Comparison of ENCODE assay signal across 21 mouse cellular contexts in the genomic region with DNA sequence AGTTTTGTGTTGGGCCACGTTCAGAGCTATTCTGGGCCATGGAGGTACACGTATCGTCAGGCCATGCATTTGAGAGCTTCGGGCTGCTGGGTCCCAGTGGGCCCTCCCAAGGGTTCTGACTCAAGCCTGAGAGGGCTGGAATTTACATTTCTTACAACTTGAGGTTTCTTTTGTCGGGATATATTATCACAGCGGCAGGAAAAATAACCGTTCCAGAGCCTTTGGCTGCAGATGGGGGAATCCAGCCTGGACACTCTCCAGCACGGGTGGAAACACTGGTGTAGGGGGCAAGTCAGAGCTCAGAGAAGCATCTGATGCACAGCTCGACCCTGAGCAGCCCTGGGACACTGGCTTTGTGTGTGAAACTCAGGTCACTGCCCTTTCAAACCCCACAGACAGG.
DNase-seq lines count a peak whose midpoint lies in the region; ATAC-seq and TF ChIP-seq lines count a peak whose summit lies in the region.
"Had no signal": no experiment of that assay in that cellular context is flagged by ENCODE, and none has a peak within 500 bp of the region (broad histone marks: within the 10 kb centered on the region; RNA-seq: fewer than 3 reads in every experiment).

No protein-coding gene starts in this region.

- no peaks in the 10 kb centered on the region for H3K9me3 ChIP-seq in heart, embryonic 15.5 days (replicated peaks)
- no peaks in the 10 kb centered on the region for H3K9me3 ChIP-seq in liver, embryonic 11.5 days (ENCODE audit: control insufficient read depth, low read length)
- H3K9me3 ChIP-seq in embryonic facial prominence, embryonic 15.5 days (replicated peaks), result no peaks in the 10 kb centered on the region
- H3K9me3 ChIP-seq in stomach, embryonic 15.5 days, result no peaks in the 10 kb centered on the region
- H3K9me3 ChIP-seq: forebrain, embryonic 13.5 days; midbrain, embryonic 13.5 days; neural tube, embryonic 12.5 days had no signal

- DNase-seq in heart, postnatal 14 days, result no peak
- DNase-seq in liver, adult 2 months (ENCODE audit: extremely low read depth, low read depth, low spot score), result peak; percentile 3
- DNase-seq in liver, embryonic 11.5 days (ENCODE audit: low spot score), result no peak
- DNase-seq in layer of hippocampus, adult 8-10 months (ENCODE audit: low spot score in 2 of 2), result no peak
- no peak for DNase-seq in testis, postnatal 10 days (ENCODE audit: low spot score)
- DNase-seq: adrenal gland, postnatal 10 days; cerebellum, adult 9-11 months; heart, postnatal 36 days; kidney, adult 11 months; kidney, postnatal 25 days; lung, postnatal 14 days; thymus, adult 2 months had no signal

- no peak for TF ChIP-seq CTCF in liver, adult 2 months (IDR thresholded peaks at IDR 0.05; ENCODE audit: low read depth, low read length)

- TF ChIP-seq POLR2A in liver, adult 2 months (IDR thresholded peaks at IDR 0.05; ENCODE audit: extremely low read depth, insufficient read depth, low read length), result no peak

- no peaks in the 10 kb centered on the region for H3K27me3 ChIP-seq in heart, embryonic 15.5 days
- no peaks in the 10 kb centered on the region for H3K27me3 ChIP-seq in liver, adult 2 months (ENCODE audit: control insufficient read depth, insufficient read depth, low read length)
- H3K27me3 ChIP-seq in liver, embryonic 11.5 days (replicated peaks; ENCODE audit: control insufficient read depth, insufficient read depth, low read length), result no peaks in the 10 kb centered on the region
- no peaks in the 10 kb centered on the region for H3K27me3 ChIP-seq in embryonic facial prominence, embryonic 15.5 days
- no peaks in the 10 kb centered on the region for H3K27me3 ChIP-seq in stomach, embryonic 15.5 days (replicated peaks)
- H3K27me3 ChIP-seq: forebrain, embryonic 13.5 days; midbrain, embryonic 13.5 days; neural tube, embryonic 12.5 days had no signal

- H3K4me2 ChIP-seq in heart, embryonic 15.5 days, result no peak overlapping the region
- H3K4me2 ChIP-seq in liver, embryonic 11.5 days, result no peak overlapping the region
- H3K4me2 ChIP-seq in embryonic facial prominence, embryonic 15.5 days (replicated peaks), result no peak overlapping the region
- no peak overlapping the region for H3K4me2 ChIP-seq in stomach, embryonic 15.5 days
- H3K4me2 ChIP-seq: forebrain, embryonic 13.5 days; midbrain, embryonic 13.5 days; neural tube, embryonic 12.5 days had no signal

- ATAC-seq in heart, embryonic 15.5 days (replicated peaks; ENCODE audit: insufficient number of reproducible peaks, insufficient read depth, low FRiP score, low read depth), result no peak
- ATAC-seq in liver, embryonic 11.5 days (replicated peaks; ENCODE audit: low FRiP score), result no peak
- no peak for ATAC-seq in embryonic facial prominence, embryonic 15.5 days (ENCODE audit: insufficient number of reproducible peaks, low FRiP score, low TSS enrichment, low read depth)
- ATAC-seq in stomach, embryonic 15.5 days (ENCODE audit: insufficient read depth, low FRiP score, low read depth), result no peak
- ATAC-seq: activated CD4-positive, CD25-positive, alpha-beta regulatory T cell, adult 4 months; forebrain, embryonic 13.5 days; hindbrain, postnatal 0 days; midbrain, embryonic 13.5 days had no signal

- 64% methylated on average over 9 of the region's 9 CpGs for WGBS in heart, embryonic 15.5 days
- 80% methylated on average over 9 of the region's 9 CpGs for WGBS in liver, adult 2 months
- 70% methylated on average over 9 of the region's 9 CpGs for WGBS in liver, embryonic 11.5 days
- WGBS in embryonic facial prominence, embryonic 15.5 days, result 59% methylated on average over 9 of the region's 9 CpGs
- WGBS in stomach, embryonic 15.5 days, result 54% methylated on average over 9 of the region's 9 CpGs

- no peaks in the 10 kb centered on the region for H3K79me2 ChIP-seq in liver, adult 2 months (ENCODE audit: control insufficient read depth, insufficient read depth, low read length)

- intact Hi-C loops in heart, postnatal 14 days (cut with DNase I), result no loop called here

- no peaks in the 10 kb centered on the region for H3K36me3 ChIP-seq in heart, embryonic 15.5 days
- no peaks in the 10 kb centered on the region for H3K36me3 ChIP-seq in liver, adult 2 months (ENCODE audit: control insufficient read depth, insufficient read depth, low read length)
- H3K36me3 ChIP-seq in liver, embryonic 11.5 days (ENCODE audit: control insufficient read depth, insufficient read depth, low read length), result no peaks in the 10 kb centered on the region
- no peaks in the 10 kb centered on the region for H3K36me3 ChIP-seq in embryonic facial prominence, embryonic 15.5 days
- no peaks in the 10 kb centered on the region for H3K36me3 ChIP-seq in stomach, embryonic 15.5 days
- H3K36me3 ChIP-seq: midbrain, embryonic 13.5 days; neural tube, embryonic 12.5 days had no signal

- no peak overlapping the region for H3K4me3 ChIP-seq in heart, embryonic 15.5 days
- no peak overlapping the region for H3K4me3 ChIP-seq in liver, adult 2 months (ENCODE audit: insufficient read depth, low read depth, low read length)
- H3K4me3 ChIP-seq in liver, embryonic 11.5 days (ENCODE audit: low read depth, low read length), result no peak overlapping the region
- no peak overlapping the region for H3K4me3 ChIP-seq in embryonic facial prominence, embryonic 15.5 days (replicated peaks)
- no peak overlapping the region for H3K4me3 ChIP-seq in stomach, embryonic 15.5 days (replicated peaks)
- H3K4me3 ChIP-seq: forebrain, embryonic 13.5 days; midbrain, embryonic 13.5 days; neural tube, embryonic 12.5 days had no signal

- no peak overlapping the region for H3K9ac ChIP-seq in heart, embryonic 15.5 days
- no peak overlapping the region for H3K9ac ChIP-seq in liver, adult 2 months (ENCODE audit: low read depth, low read length)
- H3K9ac ChIP-seq in liver, embryonic 11.5 days (ENCODE audit: low read depth, low read length), result no peak overlapping the region
- no peak overlapping the region for H3K9ac ChIP-seq in embryonic facial prominence, embryonic 15.5 days
- no peak overlapping the region for H3K9ac ChIP-seq in stomach, embryonic 15.5 days
- H3K9ac ChIP-seq: forebrain, embryonic 13.5 days; liver, embryonic 14.5 days; midbrain, embryonic 13.5 days; neural tube, embryonic 12.5 days had no signal

- H3K27ac ChIP-seq in heart, embryonic 15.5 days, result peak overlapping the region; percentile 51
- H3K27ac ChIP-seq in liver, adult 2 months (replicated peaks; ENCODE audit: insufficient read depth, low read depth, low read length), result no peak overlapping the region
- H3K27ac ChIP-seq in liver, embryonic 11.5 days (ENCODE audit: low read depth, low read length), result no peak overlapping the region
- H3K27ac ChIP-seq in embryonic facial prominence, embryonic 15.5 days (replicated peaks), result peak overlapping the region; percentile 86
- H3K27ac ChIP-seq in stomach, embryonic 15.5 days, result peak overlapping the region; percentile 24; the same call in 1 of the 2 replicates
- H3K27ac ChIP-seq: forebrain, embryonic 13.5 days; hindbrain, postnatal 0 days; liver, embryonic 14.5 days; midbrain, embryonic 13.5 days; neural tube, embryonic 12.5 days had no signal

- peaks cover 56% of the 10 kb centered on the region for H3K4me1 ChIP-seq in heart, embryonic 15.5 days (replicated peaks)
- peaks cover 4% of the 10 kb centered on the region for H3K4me1 ChIP-seq in liver, adult 2 months (ENCODE audit: control insufficient read depth, insufficient read depth, low read length)
- H3K4me1 ChIP-seq in liver, embryonic 11.5 days (replicated peaks; ENCODE audit: control insufficient read depth, insufficient read depth, low read length), result peaks cover 13% of the 10 kb centered on the region; the same call in 1 of the 2 replicates
- H3K4me1 ChIP-seq in embryonic facial prominence, embryonic 15.5 days, result peaks cover 43% of the 10 kb centered on the region
- H3K4me1 ChIP-seq in stomach, embryonic 15.5 days, result peaks cover 29% of the 10 kb centered on the region

Comparison
In these comparisons a context has a peak if more than half of its experiments do, and no peak if none do; other contexts are left out.
1. H3K27ac ChIP-seq: peak in heart, embryonic 15.5 days (single experiment), embryonic facial prominence, embryonic 15.5 days (single experiment) and stomach, embryonic 15.5 days (single experiment); none in liver, adult 2 months (single experiment) and liver, embryonic 11.5 days (single experiment).